Mouse (Mus musculus): ENCODE results near the gene AI464131. TPM values are rescaled to one million over a fixed set of nuclear protein-coding genes. Genes with fewer than 3 reads are reported as not detected.

The AI464131 gene
- polyA plus RNA-seq, 2 experiments, result 0.44 to 0.62 TPM

GRCm38 (mm10) chr4:41534866-41535265 is 32.0 kb upstream of the AI464131 start:
- WGBS (ENCODE audit: insufficient replicate concordance), result 48% methylated on average over 5 of the region's 5 CpGs
- H3K4me2 ChIP-seq (ENCODE audit: low read depth), result no peak overlapping the region
- H3K36me3 ChIP-seq (replicated peaks; ENCODE audit: control insufficient read depth, insufficient read depth, low read depth), result no peaks in the 10 kb centered on the region
- H3K27ac ChIP-seq, result no peak overlapping the region
- no peaks in the 10 kb centered on the region for H3K4me1 ChIP-seq (replicated peaks; ENCODE audit: control insufficient read depth in 2 of 2, insufficient read depth in 2 of 2, low read length in 1 of 2)
- no peak for TF ChIP-seq EP300 (IDR thresholded peaks at IDR 0.05; ENCODE audit: low read depth)
- no peak for TF ChIP-seq CTCF (IDR thresholded peaks at IDR 0.05; ENCODE audit: low read depth)
- DNase-seq (ENCODE audit: low read depth in 3 of 3, low spot score in 3 of 3) (no peak), ATAC-seq (ENCODE audit: insufficient read depth) (no peak)
- H3K9ac ChIP-seq (replicated peaks), result no peak overlapping the region
- no peaks in the 10 kb centered on the region for H3K9me3 ChIP-seq (ENCODE audit: control insufficient read depth, low read length)
- no peaks in the 10 kb centered on the region for H3K27me3 ChIP-seq (ENCODE audit: control insufficient read depth, insufficient read depth, low read length)
- no peak overlapping the region for H3K4me3 ChIP-seq (ENCODE audit: insufficient read depth in 1 of 2, low read depth in 2 of 2, low read length in 2 of 2)

- Histone ChIP-seq H3K9ac (replicated peaks) (no peak overlapping the region), H3K36me3 (replicated peaks; ENCODE audit: control insufficient read depth, insufficient read depth, low read depth) (no peaks in the 10 kb centered on the region), H3K9me3 (ENCODE audit: control insufficient read depth, low read length) (no peaks in the 10 kb centered on the region), H3K4me1 (replicated peaks; ENCODE audit: control insufficient read depth in 2 of 2, insufficient read depth in 2 of 2, low read length in 1 of 2) (no peaks in the 10 kb centered on the region), H3K27ac (no peak overlapping the region), H3K4me3 (ENCODE audit: insufficient read depth in 1 of 2, low read depth in 2 of 2, low read length in 2 of 2) (no peak overlapping the region), H3K4me2 (ENCODE audit: low read depth) (no peak overlapping the region), H3K27me3 (ENCODE audit: control insufficient read depth, insufficient read depth, low read length) (no peaks in the 10 kb centered on the region)
- DNase-seq (ENCODE audit: low read depth in 3 of 3, low spot score in 3 of 3) (peak in 1 of 3 experiments; percentile 17), ATAC-seq (ENCODE audit: insufficient read depth) (no peak)
- WGBS (ENCODE audit: insufficient replicate concordance), result 17% methylated on average over 6 of the region's 6 CpGs
- TF ChIP-seq CTCF (IDR thresholded peaks at IDR 0.05; ENCODE audit: low read depth), result no peak
- TF ChIP-seq EP300 (IDR thresholded peaks at IDR 0.05; ENCODE audit: low read depth), result no peak
Observed at GRCm38 (mm10) chr4:41532420-41532819, 29.5 kb upstream of the AI464131 start.

GRCm38 (mm10) chr4:41527996-41528395 is 25.1 kb upstream of the AI464131 start:
- 56% methylated on average over 8 of the region's 8 CpGs for WGBS (ENCODE audit: insufficient replicate concordance)

GRCm38 (mm10) chr4:41527076-41527475 is 24.2 kb upstream of the AI464131 start:
- DNase-seq (ENCODE audit: low read depth in 3 of 3, low spot score in 3 of 3), result no peak

More at GRCm38 (mm10) chr4:41527996-41528395, 25.1 kb upstream of the AI464131 start:
- Histone ChIP-seq H3K4me3 (ENCODE audit: insufficient read depth in 1 of 2, low read depth in 2 of 2, low read length in 2 of 2) (no peak overlapping the region), H3K4me1 (replicated peaks; ENCODE audit: control insufficient read depth in 2 of 2, insufficient read depth in 2 of 2, low read length in 1 of 2) (no peaks in the 10 kb centered on the region), H3K27me3 (ENCODE audit: control insufficient read depth, insufficient read depth, low read length) (no peaks in the 10 kb centered on the region), H3K9ac (replicated peaks) (no peak overlapping the region), H3K9me3 (ENCODE audit: control insufficient read depth, low read length) (no peaks in the 10 kb centered on the region), H3K4me2 (ENCODE audit: low read depth) (no peak overlapping the region), H3K27ac (no peak overlapping the region), H3K36me3 (replicated peaks; ENCODE audit: control insufficient read depth, insufficient read depth, low read depth) (no peaks in the 10 kb centered on the region)
- DNase-seq (ENCODE audit: low read depth in 3 of 3, low spot score in 3 of 3) (no peak), ATAC-seq (ENCODE audit: insufficient read depth) (no peak)
- TF ChIP-seq EP300 (IDR thresholded peaks at IDR 0.05; ENCODE audit: low read depth) (no peak), CTCF (IDR thresholded peaks at IDR 0.05; ENCODE audit: low read depth) (no peak)

GRCm38 (mm10) chr4:41526553-41526952 is 23.7 kb upstream of the AI464131 start:
- no peaks in the 10 kb centered on the region for H3K36me3 ChIP-seq (replicated peaks; ENCODE audit: control insufficient read depth, insufficient read depth, low read depth)
- 52% methylated on average over 7 of the region's 7 CpGs for WGBS (ENCODE audit: insufficient replicate concordance)
- no peak overlapping the region for H3K9ac ChIP-seq (replicated peaks)
- H3K27ac ChIP-seq, result no peak overlapping the region
- no peak for DNase-seq (ENCODE audit: low read depth in 3 of 3, low spot score in 3 of 3)
- no peak for TF ChIP-seq CTCF (IDR thresholded peaks at IDR 0.05; ENCODE audit: low read depth)
- TF ChIP-seq EP300 (IDR thresholded peaks at IDR 0.05; ENCODE audit: low read depth), result no peak
- H3K4me3 ChIP-seq (ENCODE audit: insufficient read depth in 1 of 2, low read depth in 2 of 2, low read length in 2 of 2), result no peak overlapping the region
- no peak for ATAC-seq (ENCODE audit: insufficient read depth)
- H3K27me3 ChIP-seq (ENCODE audit: control insufficient read depth, insufficient read depth, low read length), result no peaks in the 10 kb centered on the region
- no peaks in the 10 kb centered on the region for H3K4me1 ChIP-seq (replicated peaks; ENCODE audit: control insufficient read depth in 2 of 2, insufficient read depth in 2 of 2, low read length in 1 of 2)
- no peak overlapping the region for H3K4me2 ChIP-seq (ENCODE audit: low read depth)
- no peaks in the 10 kb centered on the region for H3K9me3 ChIP-seq (ENCODE audit: control insufficient read depth, low read length)

More at GRCm38 (mm10) chr4:41527076-41527475, 24.2 kb upstream of the AI464131 start:
- H3K9ac ChIP-seq (replicated peaks), result no peak overlapping the region
- no peaks in the 10 kb centered on the region for H3K4me1 ChIP-seq (replicated peaks; ENCODE audit: control insufficient read depth in 2 of 2, insufficient read depth in 2 of 2, low read length in 1 of 2)
- no peak overlapping the region for H3K4me3 ChIP-seq (ENCODE audit: insufficient read depth in 1 of 2, low read depth in 2 of 2, low read length in 2 of 2)
- no peaks in the 10 kb centered on the region for H3K36me3 ChIP-seq (replicated peaks; ENCODE audit: control insufficient read depth, insufficient read depth, low read depth)
- no peaks in the 10 kb centered on the region for H3K27me3 ChIP-seq (ENCODE audit: control insufficient read depth, insufficient read depth, low read length)
- H3K27ac ChIP-seq, result no peak overlapping the region
- no peaks in the 10 kb centered on the region for H3K9me3 ChIP-seq (ENCODE audit: control insufficient read depth, low read length)
- TF ChIP-seq EP300 (IDR thresholded peaks at IDR 0.05; ENCODE audit: low read depth) (no peak), CTCF (IDR thresholded peaks at IDR 0.05; ENCODE audit: low read depth) (no peak)
- 51% methylated on average over 13 of the region's 13 CpGs for WGBS (ENCODE audit: insufficient replicate concordance)
- no peak overlapping the region for H3K4me2 ChIP-seq (ENCODE audit: low read depth)
- no peak for ATAC-seq (ENCODE audit: insufficient read depth)

Measured in liver, embryonic 14.5 days (tissue).